Mouse (Mus musculus): ENCODE data around the gene Mgat5b.
"Not testable (repeated sequence)": the region's sequence is repeated elsewhere in the genome, so short reads cannot be mapped to it uniquely, and the experiment has no call there.

Mgat5b gene

DNA sequence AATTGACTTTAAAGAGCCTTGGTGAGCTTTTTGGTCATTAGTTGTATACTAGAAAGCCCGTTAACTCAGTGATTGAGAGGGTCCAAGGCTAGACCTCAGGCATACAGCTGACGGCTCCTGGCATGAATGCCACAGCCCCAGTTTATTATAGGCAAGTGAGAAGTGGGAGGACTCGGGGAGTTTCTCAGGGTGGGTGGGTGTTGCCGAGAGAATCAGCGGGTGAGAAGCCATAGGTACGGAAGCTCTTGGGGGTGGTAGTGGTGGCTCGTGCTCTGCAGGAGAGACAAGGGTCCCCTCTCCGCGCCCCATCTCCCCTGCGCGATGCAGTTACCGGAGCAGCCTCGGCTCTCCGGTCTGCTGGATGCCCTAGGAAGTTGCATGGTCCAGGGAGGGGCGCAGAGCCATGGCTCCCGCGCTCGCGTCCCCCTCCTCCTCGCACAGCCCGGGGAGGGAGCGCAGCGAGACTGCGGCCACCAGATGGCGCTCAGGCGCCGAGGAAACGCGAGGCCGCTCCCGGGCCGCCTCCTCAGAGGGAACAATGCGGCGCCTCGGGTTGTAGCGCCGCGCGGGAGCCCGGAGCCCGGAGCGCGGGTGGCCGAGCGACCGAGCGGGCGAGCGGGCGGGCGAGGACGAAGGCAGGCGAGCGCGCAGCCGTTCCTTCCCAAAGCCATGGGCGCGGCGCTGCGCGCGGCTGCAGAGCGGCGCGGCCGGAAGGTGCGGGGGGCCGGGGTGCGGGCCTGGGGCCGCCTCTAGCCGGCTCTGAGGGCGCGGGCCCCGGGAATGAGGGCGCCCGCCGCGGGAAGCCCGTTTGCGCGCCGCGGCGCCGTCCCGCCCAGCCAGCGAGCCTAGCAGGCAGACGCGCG is at the start of gene Mgat5b:
TSS of gene Mgat5b (plus strand) at position 541 of the 863 bp plus-strand sequence.
- peak; percentile 76 for DNase-seq

DNA sequence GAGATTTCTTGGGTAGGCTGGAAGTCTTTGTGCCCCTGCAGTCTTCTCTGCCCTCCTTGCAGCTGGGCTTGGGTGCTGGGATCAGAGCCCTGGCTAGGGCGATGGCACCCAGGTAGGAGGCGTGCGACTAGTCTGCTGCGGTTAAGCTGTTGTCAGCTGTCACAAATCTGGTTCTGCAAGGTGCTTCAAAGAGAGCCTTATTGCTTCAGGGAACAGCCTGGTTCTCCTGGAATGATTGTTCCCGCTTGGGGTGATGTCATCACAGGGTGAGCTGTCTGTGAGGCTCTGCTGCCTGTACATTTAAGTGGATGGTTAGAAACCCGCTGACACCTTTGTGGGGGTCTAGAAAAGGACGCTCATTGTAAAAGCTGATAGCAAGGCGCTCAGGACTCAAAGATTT is 49.4 kb upstream of the Mgat5b start:
- DNase-seq: no peak

GRCm38 (mm10) chr11:116869641-116870040 is 49.0 kb upstream of the Mgat5b start:
- DNase-seq: no peak

DNA sequence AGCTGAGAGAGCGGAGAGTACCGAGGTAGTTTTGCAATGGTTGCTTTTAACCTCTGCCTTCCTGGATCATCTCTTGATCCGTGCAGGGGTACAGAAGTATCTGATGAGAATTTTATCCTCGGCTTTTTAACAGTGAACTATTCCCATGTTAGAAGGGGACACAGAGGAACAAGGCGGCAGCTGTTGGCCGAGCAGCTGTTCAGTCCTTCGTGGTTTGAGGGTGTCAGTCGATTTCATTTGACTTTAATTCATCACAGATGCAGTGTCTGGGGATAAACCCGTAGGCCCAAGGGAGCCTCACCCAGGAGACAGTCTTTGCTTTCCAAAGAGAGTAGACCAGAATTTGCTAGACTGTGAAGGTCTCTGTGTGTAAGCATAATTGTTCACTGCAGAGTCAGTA is 47.1 kb upstream of the Mgat5b start:
- no peak for DNase-seq

DNA sequence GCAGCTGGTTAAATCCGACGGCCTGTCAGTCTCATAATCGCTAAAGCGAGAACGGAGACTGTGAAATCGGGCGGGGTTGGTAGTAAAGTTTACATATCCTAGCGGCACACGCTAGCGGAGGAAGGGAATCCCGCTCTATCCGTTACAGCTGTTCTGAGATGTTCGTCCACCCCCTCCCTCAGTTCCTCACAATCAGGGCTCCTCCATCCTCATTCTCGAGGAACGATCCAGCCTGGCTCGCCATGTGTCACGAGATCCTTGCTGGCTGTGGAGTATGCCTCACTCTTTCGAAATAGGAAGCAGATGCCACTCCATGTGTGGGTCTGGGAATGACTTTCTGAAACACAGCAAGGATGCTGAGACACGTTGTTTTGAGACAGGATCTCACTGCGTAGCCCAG is 44.7 kb upstream of the Mgat5b start:
- DNase-seq: no peak

DNA sequence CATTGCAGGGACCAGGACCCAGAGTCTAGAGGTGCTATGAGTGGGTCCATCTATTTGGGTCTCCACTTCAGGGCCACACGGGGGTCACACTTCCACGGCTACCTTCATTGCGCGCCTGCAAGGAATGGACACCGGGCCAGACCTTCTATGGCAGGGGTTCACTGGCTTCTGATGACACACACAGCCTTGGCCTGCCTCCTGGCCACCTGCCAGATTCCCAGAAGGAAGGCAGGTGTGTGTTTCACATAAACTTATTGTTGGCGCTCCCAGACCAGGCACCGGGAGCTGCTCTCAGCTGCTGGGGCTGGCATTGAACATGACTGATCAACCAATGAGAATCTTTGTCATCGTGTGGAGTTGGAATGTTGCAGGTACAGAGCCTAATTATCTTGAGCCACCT is 40.2 kb upstream of the Mgat5b start:
- no peak for DNase-seq

DNA sequence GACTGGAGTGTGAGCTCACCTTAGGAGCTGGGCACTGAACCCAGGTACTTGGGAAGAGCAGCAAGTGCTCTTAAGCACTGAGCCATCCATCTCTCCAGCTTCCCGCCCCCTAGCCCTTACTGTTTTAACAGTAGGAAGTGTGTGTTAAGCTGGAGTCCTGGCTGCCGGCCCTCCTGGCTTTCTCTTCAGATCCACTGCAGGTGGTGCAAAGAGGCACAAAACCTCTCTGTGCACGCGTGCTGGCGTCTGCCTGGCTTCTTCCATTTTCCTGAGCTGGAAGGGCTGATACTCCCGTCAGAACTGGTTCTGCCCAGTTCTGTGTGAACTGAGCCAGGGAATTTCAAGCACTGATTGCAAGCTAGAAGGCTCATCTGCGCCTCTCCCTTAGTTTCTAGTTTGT is 37.8 kb upstream of the Mgat5b start:
- DNase-seq: no peak

GRCm38 (mm10) chr11:116881440-116881839 is 37.2 kb upstream of the Mgat5b start:
- no peak for DNase-seq

- DNase-seq: no peak
Measured at GRCm38 (mm10) chr11:116882446-116882845, 36.2 kb upstream of the Mgat5b start.

GRCm38 (mm10) chr11:116884061-116884460 is 34.6 kb upstream of the Mgat5b start:
- DNase-seq: no peak

GRCm38 (mm10) chr11:116885275-116886151 is 33.1 kb upstream of the Mgat5b start:
- peak; percentile 78 for DNase-seq

GRCm38 (mm10) chr11:116887136-116887535 is 31.5 kb upstream of the Mgat5b start:
- DNase-seq: no peak

DNA sequence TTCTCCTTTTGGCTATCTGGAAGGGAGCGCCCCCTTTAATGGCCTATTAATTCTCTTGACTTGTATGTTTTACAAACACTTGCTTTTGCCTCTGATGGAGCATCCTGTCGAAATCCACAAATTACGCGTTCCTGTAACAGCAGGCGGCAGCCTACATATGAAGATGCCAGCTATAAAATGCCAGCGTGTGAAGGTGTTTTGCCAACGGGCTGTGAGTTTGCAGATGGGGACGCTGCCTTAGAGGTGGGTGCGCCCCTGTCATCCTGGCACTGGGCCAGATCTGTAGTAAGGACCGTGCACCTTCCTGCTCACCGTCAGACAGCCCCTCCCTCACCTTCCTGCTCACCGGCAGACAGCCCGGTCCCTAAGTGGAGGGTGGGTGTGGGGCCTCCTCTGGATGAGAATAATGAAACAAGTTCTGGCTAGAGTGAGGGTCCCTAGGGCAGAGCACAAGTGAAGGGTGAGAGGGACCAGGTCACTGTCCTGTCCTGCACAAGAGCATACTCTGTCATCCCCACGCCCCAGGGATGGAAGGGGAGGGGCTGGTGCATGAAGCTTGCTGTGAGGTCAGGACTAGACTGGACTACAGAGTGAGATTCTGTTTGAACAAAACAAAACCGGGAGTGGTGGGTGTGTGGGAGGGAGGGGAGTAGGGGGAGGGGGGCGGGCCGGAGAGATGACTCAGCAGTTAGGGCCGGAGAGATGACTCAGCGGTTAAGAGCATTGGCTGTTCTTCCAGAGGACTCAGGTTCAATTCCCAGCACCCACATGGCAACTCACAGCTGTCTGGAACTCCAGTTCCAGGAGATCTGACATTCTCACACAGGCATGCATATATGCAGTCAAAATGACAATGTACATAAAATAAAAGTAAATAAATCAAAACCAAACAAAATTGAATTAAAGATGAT is 24.9 kb upstream of the Mgat5b start:
- no peak for DNase-seq

- no peak for DNase-seq
Measured at GRCm38 (mm10) chr11:116895402-116895801, 23.3 kb upstream of the Mgat5b start.

DNA sequence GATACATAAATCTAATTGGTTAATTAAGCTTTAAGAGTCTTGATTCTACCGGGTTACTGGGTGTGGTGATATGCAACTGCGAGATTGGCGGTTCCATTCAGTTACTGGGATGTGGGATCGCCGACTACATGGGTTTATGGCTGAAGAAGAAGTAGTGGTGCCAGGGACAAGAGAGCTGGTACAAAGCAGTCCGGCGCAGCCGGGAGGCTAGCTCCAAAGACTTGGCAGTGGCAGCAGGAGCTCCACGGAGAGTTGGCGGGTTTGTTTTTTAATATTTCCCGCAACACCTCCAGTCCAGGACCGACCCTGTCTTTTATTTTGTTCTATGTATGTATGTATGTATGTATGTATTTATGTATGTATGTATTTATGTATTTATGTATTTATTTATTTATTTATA is 19.4 kb upstream of the Mgat5b start:
- no peak for DNase-seq

GRCm38 (mm10) chr11:116902588-116902987 is 16.1 kb upstream of the Mgat5b start:
- not testable (repeated sequence) for DNase-seq

- no peak for DNase-seq
Measured at GRCm38 (mm10) chr11:116905741-116906456, 12.8 kb upstream of the Mgat5b start.

DNA sequence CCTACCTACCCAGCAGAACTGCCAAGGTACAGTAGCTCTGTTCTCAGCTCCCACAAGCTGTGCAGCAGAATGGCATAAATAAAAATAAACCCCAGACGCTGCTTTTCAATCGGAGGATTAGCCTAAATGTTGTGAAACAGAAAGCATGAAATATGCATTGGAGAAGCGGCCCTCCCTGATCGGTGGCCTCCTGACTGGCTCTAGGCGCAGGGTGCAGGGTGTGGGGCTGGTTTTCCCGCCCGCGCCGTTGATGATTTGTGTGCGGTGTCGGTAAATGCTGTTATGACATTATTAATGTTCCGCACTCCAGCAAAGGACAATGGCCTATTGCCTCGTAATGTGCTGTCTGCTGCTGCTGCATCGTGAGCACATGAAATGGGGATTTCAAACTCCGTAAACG is 5.1 kb upstream of the Mgat5b start:
- no peak for DNase-seq

DNA sequence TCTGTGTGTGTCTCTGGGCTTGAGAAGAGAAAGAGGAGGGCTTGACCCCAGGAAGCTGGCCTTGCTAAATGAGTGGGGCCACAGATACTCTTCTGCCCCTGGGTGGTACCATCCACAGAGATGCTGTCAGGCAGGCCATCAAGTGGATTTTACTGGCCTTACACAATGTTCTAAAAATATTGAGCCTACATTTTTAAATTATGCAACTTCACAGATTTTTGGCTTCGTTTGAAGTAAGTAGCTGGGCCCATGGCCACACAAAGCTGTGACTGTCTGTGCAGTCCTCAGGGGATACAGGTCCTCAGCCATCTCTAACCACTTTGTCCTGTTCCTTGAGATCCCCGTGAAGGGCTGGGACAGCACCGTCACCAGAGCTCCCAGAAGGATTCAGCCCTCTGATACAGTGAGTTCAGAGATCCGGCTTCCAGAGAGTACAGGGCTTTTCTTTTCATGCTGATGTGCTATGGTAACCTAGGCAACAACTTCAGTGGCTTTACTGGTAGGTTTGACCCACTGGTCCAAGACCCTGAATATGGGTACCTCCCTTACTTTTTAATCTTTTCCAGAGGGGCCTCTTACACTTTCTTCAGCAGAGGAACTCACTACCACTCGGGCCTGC is 4.3 kb upstream of the Mgat5b start:
- no peak for DNase-seq

GRCm38 (mm10) chr11:116915241-116915640 is 3.4 kb upstream of the Mgat5b start:
- DNase-seq: no peak

GRCm38 (mm10) chr11:116917361-116917760 is 1.3 kb upstream of the Mgat5b start:
- DNase-seq: no peak
